Mouse (Mus musculus) frontal cortex, adult 2 months (tissue): ENCODE results near the gene Cntn1. TPM values are rescaled to one million over a fixed set of nuclear protein-coding genes. Genes with fewer than 3 reads are reported as not detected.

ENCODE experiments used
- polyA plus RNA-seq: library from polyadenylated mRNA; depleted of rRNA; stranded (reverse); fragments of >200 nt; gene quantifications from 2 replicates; pipeline ENCODE4 v1.2.3, GENCODE M21; 2012; rRNA removed

The Cntn1 gene
- polyA plus RNA-seq, 1 experiment = 136 TPM

Other genes starting within 250 kb of the Cntn1 start
- not detected in 2 replicates for gene Smgc, start 212.9 kb upstream of the Cntn1 start, polyA plus RNA-seq